Mouse (Mus musculus) CD4-positive helper T cell, adult 2 months (primary cell): ENCODE measurements around the gene Cars.

ENCODE experiments used
- DNase-seq: peaks from one replicate; pipeline ENCODE4 v3.0.0-alpha.2; 2012; ENCODE audit warnings: low read depth, missing footprints, low spot score

Gene Cars

GRCm38 (mm10) chr7:143599428-143600230, at the start of gene Cars:
TSS of gene Cars (minus strand) at chr7:143600090.
- DNase-seq: peak; percentile 99

- DNase-seq: peak; percentile 91
Measured at GRCm38 (mm10) chr7:143649034-143649768, 49.3 kb upstream of the Cars start, which contains the start of gene Tnfrsf22. TSS of gene Tnfrsf22 (minus strand) at chr7:143649661.

GRCm38 (mm10) chr7:143643949-143644348, 44.1 kb upstream of the Cars start:
- DNase-seq: peak; percentile 38

- peak; percentile 54 for DNase-seq
Measured at GRCm38 (mm10) chr7:143636674-143637073, 36.8 kb upstream of the Cars start.

GRCm38 (mm10) chr7:143631503-143631902, 31.6 kb upstream of the Cars start:
- no peak for DNase-seq

- DNase-seq: peak; percentile 84
Measured at GRCm38 (mm10) chr7:143629501-143629900, 29.6 kb upstream of the Cars start.

GRCm38 (mm10) chr7:143628540-143628939, 28.6 kb upstream of the Cars start, which contains the start of gene Tnfrsf26:
TSS of gene Tnfrsf26 (minus strand) at chr7:143628722.
- DNase-seq: peak; percentile 75

- peak; percentile 75 for DNase-seq
Measured at GRCm38 (mm10) chr7:143627555-143628286, 27.8 kb upstream of the Cars start.

- DNase-seq: peak; percentile 68
Measured at GRCm38 (mm10) chr7:143626178-143626577, 26.3 kb upstream of the Cars start.

- DNase-seq: peak; percentile 81
Measured at GRCm38 (mm10) chr7:143625151-143625550, 25.3 kb upstream of the Cars start.

GRCm38 (mm10) chr7:143624561-143624960, 24.7 kb upstream of the Cars start:
- peak; percentile 57 for DNase-seq

GRCm38 (mm10) chr7:143620951-143621350, 21.1 kb upstream of the Cars start:
- DNase-seq: no peak

- DNase-seq: no peak
Measured at GRCm38 (mm10) chr7:143614404-143615135, 14.7 kb upstream of the Cars start.

GRCm38 (mm10) chr7:143612215-143612614, 12.3 kb upstream of the Cars start:
- peak; percentile 40 for DNase-seq

GRCm38 (mm10) chr7:143605321-143605720, 5.4 kb upstream of the Cars start:
- DNase-seq: no peak

GRCm38 (mm10) chr7:143604889-143605288, 5.0 kb upstream of the Cars start:
- DNase-seq: no peak

- DNase-seq: peak; percentile 23
Measured at GRCm38 (mm10) chr7:143601705-143602104, 1.8 kb upstream of the Cars start.

- DNase-seq: no peak
Measured at GRCm38 (mm10) chr7:143600231-143600740, 396 bp upstream of the Cars start.

GRCm38 (mm10) chr7:143594865-143595264, 5.0 kb downstream of the Cars start:
- no peak for DNase-seq

GRCm38 (mm10) chr7:143592255-143592654, 7.6 kb downstream of the Cars start:
- DNase-seq: no peak

- no peak for DNase-seq
Measured at GRCm38 (mm10) chr7:143588006-143588405, 11.9 kb downstream of the Cars start.
